18 mouse cellular contexts compared by ENCODE assay signal in the genomic region with DNA sequence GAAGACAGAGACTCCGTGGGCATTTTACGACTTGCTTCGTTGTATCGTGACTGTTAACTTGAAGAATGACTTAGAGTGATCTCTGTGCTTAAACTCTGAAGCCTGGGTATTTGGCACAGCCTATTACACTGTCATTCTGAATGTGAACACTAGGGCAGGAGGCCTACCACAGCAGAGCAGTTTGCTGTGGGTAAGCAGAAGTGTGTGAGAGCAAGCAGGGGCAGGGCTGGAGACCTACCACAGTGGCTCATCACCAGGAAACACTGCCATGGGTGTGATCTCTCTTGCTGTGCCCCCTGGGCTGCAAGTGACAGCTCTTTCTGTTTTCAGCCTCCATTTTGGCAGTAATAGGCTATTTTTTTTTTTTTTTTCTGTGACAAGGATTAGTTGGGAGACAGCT. TPM values are rescaled to one million over a fixed set of nuclear protein-coding genes. Genes with fewer than 3 reads are reported as not detected.
DNase-seq lines count a peak whose midpoint lies in the region; ATAC-seq and TF ChIP-seq lines count a peak whose summit lies in the region.
"Had no signal": no experiment of that assay in that cellular context is flagged by ENCODE, and none has a peak within 500 bp of the region (broad histone marks: within the 10 kb centered on the region; RNA-seq: fewer than 3 reads in every experiment).

No protein-coding gene starts in this region.

- TF ChIP-seq CTCF in CH12.LX (conservative IDR thresholded peaks at IDR 0.05 in 1 of 2, IDR thresholded peaks at IDR 0.05 in 1 of 2; ENCODE audit: low read depth in 2 of 2, low read length in 2 of 2) = peak in 1 of 2 experiments; percentile 11; a peak in 1 of 4 replicates

- H3K9me3 ChIP-seq in forebrain, embryonic 13.5 days (replicated peaks) = no peaks in the 10 kb centered on the region
- H3K9me3 ChIP-seq in forebrain, embryonic 12.5 days = no peaks in the 10 kb centered on the region
- no peaks in the 10 kb centered on the region for H3K9me3 ChIP-seq in kidney, embryonic 15.5 days (replicated peaks)
- H3K9me3 ChIP-seq in CH12.LX (replicated peaks; ENCODE audit: low read length) = no peaks in the 10 kb centered on the region
- no peaks in the 10 kb centered on the region for H3K9me3 ChIP-seq in forebrain, embryonic 16.5 days (ENCODE audit: control insufficient read depth, low read length)
- H3K9me3 ChIP-seq: embryonic facial prominence, embryonic 13.5 days; limb, embryonic 13.5 days; midbrain, embryonic 13.5 days had no signal

- peak; percentile 66; the same call in 1 of the 2 replicates for ATAC-seq in forebrain, embryonic 13.5 days
- no peak for ATAC-seq in forebrain, embryonic 12.5 days (ENCODE audit: low FRiP score)
- ATAC-seq in kidney, embryonic 15.5 days (replicated peaks; ENCODE audit: low FRiP score) = peak; percentile 69; the same call in 1 of the 2 replicates
- ATAC-seq in forebrain, embryonic 16.5 days = peak; percentile 73
- ATAC-seq in erythroid progenitor cell, adult 5-6 weeks (replicated peaks; ENCODE audit: low FRiP score, poor library complexity, severe bottlenecking) = no peak
- ATAC-seq in inflammation-experienced regulatory T-cells, adult 6 months = no peak
- ATAC-seq: midbrain, embryonic 13.5 days had no signal

- no peaks in the 10 kb centered on the region for H3K36me3 ChIP-seq in forebrain, embryonic 13.5 days (ENCODE audit: poor library complexity, severe bottlenecking)
- H3K36me3 ChIP-seq in forebrain, embryonic 12.5 days (replicated peaks) = no peaks in the 10 kb centered on the region
- H3K36me3 ChIP-seq in kidney, embryonic 15.5 days = no peaks in the 10 kb centered on the region
- H3K36me3 ChIP-seq in CH12.LX (replicated peaks in 1 of 2; ENCODE audit: control insufficient read depth in 1 of 2, insufficient read depth in 1 of 2, low read length in 1 of 2) = no peaks in the 10 kb centered on the region
- H3K36me3 ChIP-seq in forebrain, embryonic 16.5 days (ENCODE audit: control insufficient read depth, insufficient read depth) = no peaks in the 10 kb centered on the region
- H3K36me3 ChIP-seq: embryonic facial prominence, embryonic 13.5 days; G1E; limb, embryonic 13.5 days; midbrain, embryonic 13.5 days had no signal

- whole genome bisulfite sequencing in forebrain, embryonic 13.5 days = 87% methylated on average over 4 of the region's 4 CpGs
- 86% methylated on average over 4 of the region's 4 CpGs for WGBS in forebrain, embryonic 12.5 days
- WGBS in kidney, embryonic 15.5 days = 9% methylated on average over 4 of the region's 4 CpGs
- 84% methylated on average over 4 of the region's 4 CpGs for WGBS in forebrain, embryonic 16.5 days

- H3K27ac ChIP-seq in forebrain, embryonic 13.5 days = no peak overlapping the region
- no peak overlapping the region for H3K27ac ChIP-seq in forebrain, embryonic 12.5 days
- no peak overlapping the region for H3K27ac ChIP-seq in kidney, embryonic 15.5 days
- H3K27ac ChIP-seq in CH12.LX (ENCODE audit: insufficient read depth, low read depth) = no peak overlapping the region
- H3K27ac ChIP-seq in forebrain, embryonic 16.5 days (ENCODE audit: low read length) = no peak overlapping the region
- H3K27ac ChIP-seq: embryonic facial prominence, embryonic 13.5 days; limb, embryonic 13.5 days; midbrain, embryonic 13.5 days had no signal

- H3K4me2 ChIP-seq in forebrain, embryonic 13.5 days = no peak overlapping the region
- no peak overlapping the region for H3K4me2 ChIP-seq in forebrain, embryonic 12.5 days
- H3K4me2 ChIP-seq in kidney, embryonic 15.5 days = no peak overlapping the region
- no peak overlapping the region for H3K4me2 ChIP-seq in CH12.LX (ENCODE audit: insufficient read depth, low read depth, poor library complexity, severe bottlenecking)
- no peak overlapping the region for H3K4me2 ChIP-seq in forebrain, embryonic 16.5 days (ENCODE audit: low read length)
- H3K4me2 ChIP-seq: embryonic facial prominence, embryonic 13.5 days; limb, embryonic 13.5 days; midbrain, embryonic 13.5 days had no signal

- no peaks in the 10 kb centered on the region for H3K27me3 ChIP-seq in forebrain, embryonic 13.5 days
- H3K27me3 ChIP-seq in forebrain, embryonic 12.5 days = no peaks in the 10 kb centered on the region
- no peaks in the 10 kb centered on the region for H3K27me3 ChIP-seq in kidney, embryonic 15.5 days
- H3K27me3 ChIP-seq in CH12.LX (replicated peaks) = no peaks in the 10 kb centered on the region
- H3K27me3 ChIP-seq in forebrain, embryonic 16.5 days (replicated peaks; ENCODE audit: control insufficient read depth, insufficient read depth, low read length) = no peaks in the 10 kb centered on the region
- H3K27me3 ChIP-seq: embryonic facial prominence, embryonic 13.5 days; midbrain, embryonic 13.5 days had no signal

- no peak overlapping the region for H3K9ac ChIP-seq in forebrain, embryonic 13.5 days
- H3K9ac ChIP-seq in forebrain, embryonic 12.5 days = no peak overlapping the region
- H3K9ac ChIP-seq in kidney, embryonic 15.5 days = no peak overlapping the region
- no peak overlapping the region for H3K9ac ChIP-seq in CH12.LX (ENCODE audit: insufficient read depth, low read depth)
- no peak overlapping the region for H3K9ac ChIP-seq in forebrain, embryonic 16.5 days (replicated peaks; ENCODE audit: low read depth, low read length)
- H3K9ac ChIP-seq: embryonic facial prominence, embryonic 13.5 days; limb, embryonic 13.5 days; midbrain, embryonic 13.5 days had no signal

- no peak for TF ChIP-seq EP300 in CH12.LX (IDR thresholded peaks at IDR 0.05; ENCODE audit: low read length)

- no peaks in the 10 kb centered on the region for H3K4me1 ChIP-seq in forebrain, embryonic 13.5 days
- H3K4me1 ChIP-seq in forebrain, embryonic 12.5 days = no peaks in the 10 kb centered on the region
- H3K4me1 ChIP-seq in kidney, embryonic 15.5 days = peaks cover 9% of the 10 kb centered on the region
- peaks cover 0 to 6% of the 10 kb centered on the region in 2 experiments; a peak in 1 of 4 replicates for H3K4me1 ChIP-seq in CH12.LX (ENCODE audit: control insufficient read depth in 1 of 2, insufficient read depth in 2 of 2)
- H3K4me1 ChIP-seq in forebrain, embryonic 16.5 days (replicated peaks; ENCODE audit: control insufficient read depth, insufficient read depth, low read length) = peaks cover 3% of the 10 kb centered on the region; the same call in 1 of the 2 replicates
- H3K4me1 ChIP-seq: embryonic facial prominence, embryonic 13.5 days; limb, embryonic 13.5 days; midbrain, embryonic 13.5 days had no signal

- no peak for DNase-seq in kidney, postnatal 25 days
- peak; percentile 20 for DNase-seq in CH12.LX (ENCODE audit: extremely low read depth)
- DNase-seq: cerebellum, adult 9-11 months; heart, adult 18-20 months; kidney, adult 18-20 months; lung, adult 2 months; spleen, adult 18-20 months had no signal

- in situ Hi-C loops in CH12.LX (cut with MboI; ENCODE audit: low pct_ligation_motif_present, low pct_unique_long_range_greater_than_20kb, low sequenced_read_pairs) = no loop called here

- no peak overlapping the region for H3K4me3 ChIP-seq in forebrain, embryonic 13.5 days
- no peak overlapping the region for H3K4me3 ChIP-seq in forebrain, embryonic 12.5 days (replicated peaks)
- H3K4me3 ChIP-seq in kidney, embryonic 15.5 days (replicated peaks) = no peak overlapping the region
- no peak overlapping the region for H3K4me3 ChIP-seq in CH12.LX (replicated peaks in 1 of 3; ENCODE audit: low read depth in 2 of 3, low read length in 2 of 3, poor library complexity in 1 of 3)
- H3K4me3 ChIP-seq in forebrain, embryonic 16.5 days (replicated peaks; ENCODE audit: low read length) = no peak overlapping the region
- H3K4me3 ChIP-seq: embryonic facial prominence, embryonic 13.5 days; limb, embryonic 13.5 days; midbrain, embryonic 13.5 days had no signal

- dilution Hi-C loops in CH12.LX (cut with MboI; ENCODE audit: extremely low pct_ligation_motif_present, extremely low pct_unique_long_range_greater_than_20kb, low sequenced_read_pairs) = no loop called here

- no peak for TF ChIP-seq POLR2A in CH12.LX (IDR thresholded peaks at IDR 0.05; ENCODE audit: low read depth, low read length)

- TF ChIP-seq RAD21 in CH12.LX (IDR thresholded peaks at IDR 0.05; ENCODE audit: low read depth, low read length) = no peak

- no peaks in the 10 kb centered on the region for H3K79me2 ChIP-seq in CH12.LX (replicated peaks; ENCODE audit: control insufficient read depth, extremely low read depth, insufficient read depth, poor library complexity, severe bottlenecking)

TF ChIP-seq in CH12.LX, 34 proteins besides CTCF, POLR2A, EP300 and RAD21:
- no peak for TF ChIP-seq ZMIZ1 (IDR thresholded peaks at IDR 0.05; ENCODE audit: low read depth, low read length)
- TF ChIP-seq POLR2AphosphoS2 (IDR thresholded peaks at IDR 0.05; ENCODE audit: low read depth, low read length) = no peak
TF ChIP-seq in CH12.LX: peak in this region for 0.

RNA-seq across cellular contexts. Expression of a gene that starts 39.7 kb away (rescaled TPM):
- 1.1 and 1.7 TPM in 2 replicates for polyA plus RNA-seq in forebrain, embryonic 13.5 days (2015; fragmentation: Nextera tagmentation; extraction: Ambion mirVana)
- 0.46 TPM in 1 of 2 replicates, not detected in the other for polyA plus RNA-seq in forebrain, embryonic 12.5 days (2016; fragmentation: Nextera tagmentation; extraction: Ambion mirVana)
- polyA plus RNA-seq in kidney, embryonic 15.5 days (2015; fragmentation: Nextera tagmentation; extraction: Ambion mirVana) = 0.26 and 0.61 TPM in 2 replicates
- total RNA-seq in CH12.LX (2012; rRNA removed) (not detected in 2 replicates), CH12.LX (2014; rRNA removed) (not detected in 2 replicates)
- polyA plus RNA-seq in CH12.LX (2012; ENCODE audit: insufficient read length, low read depth) = not detected in 2 replicates
- 0.83 and 0.92 TPM in 2 replicates for polyA plus RNA-seq in forebrain, embryonic 16.5 days (2015; fragmentation: Nextera tagmentation; extraction: Ambion mirVana)
- not detected in 2 replicates for total RNA-seq in erythroid progenitor cell, adult 5-6 weeks (2015; ENCODE audit: low replicate concordance)
- total RNA-seq in erythroid progenitor cell, adult 5-6 weeks (2017; ENCODE audit: low replicate concordance) = not detected in 2 replicates
- polyA plus RNA-seq in inflammation-experienced regulatory T-cells, adult 6 months (2017; shearing (Covaris generic)) = not detected
- total RNA-seq: G1E; heart, postnatal 25 days had no signal
- polyA plus RNA-seq: G1E had no signal

Comparison
In these comparisons a context has a peak if more than half of its experiments do, and no peak if none do; other contexts are left out.
1. ATAC-seq: peak in forebrain, embryonic 13.5 days (single experiment), kidney, embryonic 15.5 days (single experiment) and forebrain, embryonic 16.5 days (single experiment); none in forebrain, embryonic 12.5 days (single experiment), erythroid progenitor cell, adult 5-6 weeks (single experiment) and inflammation-experienced regulatory T-cells, adult 6 months (single experiment).